8 mouse cellular contexts compared by ENCODE assay signal in genomic region chr11:101467477-101468262, GRCm38 (mm10). TPM values are rescaled to one million over a fixed set of nuclear protein-coding genes. Genes with fewer than 3 reads are reported as not detected.
DNase-seq lines count a peak whose midpoint lies in the region; ATAC-seq and TF ChIP-seq lines count a peak whose summit lies in the region.

No protein-coding gene starts in this region.

- peaks cover 14% of the 10 kb centered on the region for H3K36me3 ChIP-seq in forebrain, embryonic 10.5 days (replicated peaks)
- H3K36me3 ChIP-seq in heart, embryonic 14.5 days (ENCODE audit: control insufficient read depth, insufficient read depth, low read length), result peaks cover 2% of the 10 kb centered on the region
- no peaks in the 10 kb centered on the region for H3K36me3 ChIP-seq in liver, adult 2 months (ENCODE audit: control insufficient read depth, insufficient read depth, low read length)

- H3K79me2 ChIP-seq in liver, adult 2 months (ENCODE audit: control insufficient read depth, insufficient read depth, low read length), result no peaks in the 10 kb centered on the region

- peak overlapping the region; percentile 92 for H3K27ac ChIP-seq in forebrain, embryonic 10.5 days
- peak overlapping the region; percentile 23 to 35 for H3K27ac ChIP-seq in heart, embryonic 14.5 days (replicated peaks in 1 of 2; ENCODE audit: control insufficient read depth in 1 of 2, insufficient read depth in 1 of 2, low read depth in 2 of 2, low read length in 2 of 2)
- peak overlapping the region; percentile 58 for H3K27ac ChIP-seq in liver, adult 2 months (replicated peaks; ENCODE audit: insufficient read depth, low read depth, low read length)

- TF ChIP-seq POLR2A in liver, adult 2 months (IDR thresholded peaks at IDR 0.05; ENCODE audit: extremely low read depth, insufficient read depth, low read length), result 0 out of 2 replicates have a peak, but pooled peaks have one; percentile 16

- peak overlapping the region; percentile 90 for H3K4me3 ChIP-seq in forebrain, embryonic 10.5 days
- H3K4me3 ChIP-seq in heart, embryonic 14.5 days (ENCODE audit: control insufficient read depth in 1 of 2, insufficient read depth in 1 of 2, low read depth in 1 of 2, low read length in 2 of 2), result peak overlapping the region; percentile 77 to 89
- peak overlapping the region; percentile 66 for H3K4me3 ChIP-seq in liver, adult 2 months (ENCODE audit: insufficient read depth, low read depth, low read length)

- peak overlapping the region; percentile 84 for H3K9ac ChIP-seq in heart, embryonic 14.5 days (ENCODE audit: low read length)
- H3K9ac ChIP-seq in liver, adult 2 months (ENCODE audit: low read depth, low read length), result peak overlapping the region; percentile 83

- ATAC-seq in heart, embryonic 14.5 days (ENCODE audit: insufficient number of reproducible peaks, insufficient read depth, low FRiP score, low read depth), result peak; percentile 78

- WGBS in forebrain, embryonic 10.5 days, result 1% methylated on average over 54 of the region's 54 CpGs
- 1% methylated on average over 42 of the region's 54 CpGs for WGBS in heart, embryonic 14.5 days
- under 1% methylated on average over 44 of the region's 54 CpGs for WGBS in liver, adult 2 months

- peaks cover 48% of the 10 kb centered on the region for H3K27me3 ChIP-seq in forebrain, embryonic 10.5 days (ENCODE audit: poor library complexity, severe bottlenecking)
- H3K27me3 ChIP-seq in heart, embryonic 14.5 days (ENCODE audit: control insufficient read depth, insufficient read depth, low read length), result no peaks in the 10 kb centered on the region
- no peaks in the 10 kb centered on the region for H3K27me3 ChIP-seq in liver, adult 2 months (ENCODE audit: control insufficient read depth, insufficient read depth, low read length)

- DNase-seq in CD4-positive, CD25-positive, alpha-beta regulatory T cell, adult 2 months (ENCODE audit: low read depth, low spot score), result peak; percentile 81
- DNase-seq in brain, adult 2 months (ENCODE audit: low read depth, low spot score), result peak; percentile 92
- peak; percentile 83 for DNase-seq in forebrain, embryonic 10.5 days (ENCODE audit: extremely low spot score, low spot score)
- DNase-seq in kidney, postnatal 10 days, result peak; percentile 85
- peak; percentile 93 for DNase-seq in liver, adult 2 months (ENCODE audit: extremely low read depth, low read depth, low spot score)
- DNase-seq in monocyte, adult 2 months (ENCODE audit: low read depth in 1 of 2, low spot score in 2 of 2), result peak; percentile 38 to 40
- peak; percentile 39 to 79 for DNase-seq in spleen, postnatal 4 days (ENCODE audit: low spot score in 2 of 2)

- TF ChIP-seq CTCF in liver, adult 2 months (IDR thresholded peaks at IDR 0.05; ENCODE audit: low read depth, low read length), result peak; percentile 29

- no peaks in the 10 kb centered on the region for H3K9me3 ChIP-seq in forebrain, embryonic 10.5 days
- H3K9me3 ChIP-seq in heart, embryonic 14.5 days (ENCODE audit: control insufficient read depth, low read length), result no peaks in the 10 kb centered on the region

- peaks cover 94% of the 10 kb centered on the region for H3K4me1 ChIP-seq in forebrain, embryonic 10.5 days
- H3K4me1 ChIP-seq in heart, embryonic 14.5 days (ENCODE audit: control insufficient read depth in 2 of 2, insufficient read depth in 2 of 2, low read length in 2 of 2), result peaks cover 20 to 38% of the 10 kb centered on the region in 2 experiments
- peaks cover 1% of the 10 kb centered on the region; the same call in 1 of the 2 replicates for H3K4me1 ChIP-seq in liver, adult 2 months (ENCODE audit: control insufficient read depth, insufficient read depth, low read length)

- peak overlapping the region; percentile 98 for H3K4me2 ChIP-seq in heart, embryonic 14.5 days (ENCODE audit: low read length)

RNA-seq across cellular contexts. Expression of gene Vat1, which starts 1.6 kb away (rescaled TPM):
- polyA plus RNA-seq in forebrain, embryonic 10.5 days (2016; fragmentation: Nextera tagmentation; extraction: Ambion mirVana), result 24.9 and 28.5 TPM in 2 replicates
- polyA plus RNA-seq in heart, embryonic 14.5 days (2014; fragmentation: Nextera tagmentation; extraction: Ambion mirVana), result 24.7 and 31.6 TPM in 2 replicates
- total RNA-seq in liver, adult 2 months (2014; rRNA removed), result 11.0 and 11.2 TPM in 2 replicates
- 30.4 and 33.4 TPM in 2 replicates for polyA plus RNA-seq in liver, adult 2 months (2012; rRNA removed)

RNA-seq across cellular contexts. Expression of gene Rnd2, which starts 2.9 kb away (rescaled TPM):
- polyA plus RNA-seq in forebrain, embryonic 10.5 days (2016; fragmentation: Nextera tagmentation; extraction: Ambion mirVana), result 28.1 and 36.9 TPM in 2 replicates
- 5.4 and 9.0 TPM in 2 replicates for polyA plus RNA-seq in heart, embryonic 14.5 days (2014; fragmentation: Nextera tagmentation; extraction: Ambion mirVana)
- 5.5 and 8.0 TPM in 2 replicates for total RNA-seq in liver, adult 2 months (2014; rRNA removed)
- polyA plus RNA-seq in liver, adult 2 months (2012; rRNA removed), result 18.9 and 22.3 TPM in 2 replicates

RNA-seq across cellular contexts. Expression of gene Ifi35, which starts 19.5 kb away (rescaled TPM):
- 3.3 and 3.4 TPM in 2 replicates for polyA plus RNA-seq in forebrain, embryonic 10.5 days (2016; fragmentation: Nextera tagmentation; extraction: Ambion mirVana)
- 17.1 and 17.3 TPM in 2 replicates for polyA plus RNA-seq in heart, embryonic 14.5 days (2014; fragmentation: Nextera tagmentation; extraction: Ambion mirVana)
- 24.6 and 37.1 TPM in 2 replicates for total RNA-seq in liver, adult 2 months (2014; rRNA removed)
- 33.8 and 43.6 TPM in 2 replicates for polyA plus RNA-seq in liver, adult 2 months (2012; rRNA removed)

RNA-seq across cellular contexts. Expression of gene Rpl27, which starts 25.6 kb away (rescaled TPM):
- polyA plus RNA-seq in forebrain, embryonic 10.5 days (2016; fragmentation: Nextera tagmentation; extraction: Ambion mirVana), result 499 and 505 TPM in 2 replicates
- 245 and 260 TPM in 2 replicates for polyA plus RNA-seq in heart, embryonic 14.5 days (2014; fragmentation: Nextera tagmentation; extraction: Ambion mirVana)
- 236 and 259 TPM in 2 replicates for total RNA-seq in liver, adult 2 months (2014; rRNA removed)
- polyA plus RNA-seq in liver, adult 2 months (2012; rRNA removed), result 193 and 230 TPM in 2 replicates

RNA-seq across cellular contexts. Expression of gene Ptges3l, which starts 42.5 kb away (rescaled TPM):
- polyA plus RNA-seq in forebrain, embryonic 10.5 days (2016; fragmentation: Nextera tagmentation; extraction: Ambion mirVana), result 2.3 and 3.8 TPM in 2 replicates
- 81.7 and 96.0 TPM in 2 replicates for polyA plus RNA-seq in heart, embryonic 14.5 days (2014; fragmentation: Nextera tagmentation; extraction: Ambion mirVana)
- total RNA-seq in liver, adult 2 months (2014; rRNA removed), result 0.27 and 0.46 TPM in 2 replicates
- 0.93 and 1.1 TPM in 2 replicates for polyA plus RNA-seq in liver, adult 2 months (2012; rRNA removed)

Comparison
In these comparisons a context has a peak if more than half of its experiments do, and no peak if none do; other contexts are left out.
1. Peak in every context shown above with its lines: DNase-seq, ATAC-seq, H3K4me3 ChIP-seq and H3K27ac ChIP-seq.
2. DNase-seq: peak in every context shown above with its lines; median percentile 93 in liver, adult 2 months; 92 in brain, adult 2 months; 85 in kidney, postnatal 10 days; 83 in forebrain, embryonic 10.5 days; 81 in CD4-positive, CD25-positive, alpha-beta regulatory T cell, adult 2 months; 59 in spleen, postnatal 4 days; 39 in monocyte, adult 2 months.
3. H3K27ac ChIP-seq: peak in every context shown above with its lines; median percentile 92 in forebrain, embryonic 10.5 days; 58 in liver, adult 2 months; 29 in heart, embryonic 14.5 days.